Mouse (Mus musculus) ES-E14 (cell line): ENCODE results near the gene Elk4. TPM values are rescaled to one million over a fixed set of nuclear protein-coding genes. Genes with fewer than 3 reads are reported as not detected.

ENCODE experiments used
- DNase-seq: peaks from one replicate; pipeline ENCODE4 v3.0.0-alpha.2; 2013; ENCODE audit warnings: low read depth, low spot score
- H3K27ac ChIP-seq: 2 replicates; pipeline ENCODE4 v1.5.1; 2012; ENCODE audit warnings: low read depth, mild to moderate bottlenecking, low read length, moderate library complexity, mixed read lengths; ENCODE audit not compliant: poor library complexity, insufficient read depth, severe bottlenecking
- H3K36me3 ChIP-seq: 2 replicates; pipeline ENCODE4 v1.6.1; 2012; ENCODE audit warnings: mild to moderate bottlenecking, low read length, moderate library complexity, mixed read lengths; ENCODE audit not compliant: control insufficient read depth, poor library complexity, insufficient read depth, severe bottlenecking
- H3K4me1 ChIP-seq, 2 experiments: fragments of 150-350 bp in 1 of 2; sonication (generic) in 1 of 2; 2 replicates each; pipeline ENCODE4 v1.6.1; 2012; ENCODE audit warnings: low read length in 2 of 2, mild to moderate bottlenecking in 1 of 2, mixed read lengths in 1 of 2; ENCODE audit not compliant: control insufficient read depth in 2 of 2, insufficient read depth in 2 of 2, poor library complexity in 1 of 2
- H3K4me3 ChIP-seq, 2 experiments: fragments of 150-350 bp in 1 of 2; sonication (generic) in 1 of 2; 2 replicates each; pipeline ENCODE4 v1.5.1; 2012; ENCODE audit warnings: low read length in 2 of 2, low read depth in 1 of 2, mild to moderate bottlenecking in 1 of 2, mixed read lengths in 1 of 2; ENCODE audit not compliant: insufficient read depth in 1 of 2, poor library complexity in 1 of 2, severe bottlenecking in 1 of 2
- H3K9ac ChIP-seq: 2 replicates; pipeline ENCODE4 v1.6.1; 2012; ENCODE audit warnings: low read depth, mild to moderate bottlenecking, low read length, mixed read lengths; ENCODE audit not compliant: poor library complexity, insufficient read depth, severe bottlenecking
- H3K9me3 ChIP-seq: fragments of 150-350 bp; sonication (generic); 2 replicates; pipeline ENCODE4 v1.6.1; 2012; ENCODE audit warnings: low read depth, mild to moderate bottlenecking, low read length; ENCODE audit not compliant: control insufficient read depth, insufficient read depth
- CHD2 ChIP-seq: IDR thresholded peaks from 2 replicates; pipeline ENCODE4 v1.6.1; 2014; ENCODE audit warnings: mild to moderate bottlenecking, low read depth, low read length, inconsistent platforms
- HCFC1 ChIP-seq: IDR thresholded peaks from 2 replicates; pipeline ENCODE4 v1.6.1; 2012; ENCODE audit warnings: low read length, inconsistent platforms, borderline replicate concordance; ENCODE audit not compliant: insufficient read depth
- MAFK ChIP-seq: IDR thresholded peaks from 2 replicates; pipeline ENCODE4 v1.6.1; 2014; ENCODE audit warnings: mild to moderate bottlenecking, low read depth, low read length, inconsistent platforms; ENCODE audit not compliant: insufficient read depth
- ZC3H11A ChIP-seq: IDR thresholded peaks from 2 replicates; pipeline ENCODE4 v1.6.1; 2012; ENCODE audit warnings: low read depth, mild to moderate bottlenecking, inconsistent platforms, low read length, borderline replicate concordance
- ZNF384 ChIP-seq: IDR thresholded peaks from 2 replicates; pipeline ENCODE4 v1.6.1; 2012; ENCODE audit warnings: low read depth, low read length, inconsistent platforms
- in situ Hi-C, 2 experiments: fragments of 600-800 bp; cut with MboI; formaldehyde crosslinking; loops; one replicate each; pipeline ENCODE4 v1.15.1; 2025; ENCODE audit warnings: low sequenced_read_pairs in 2 of 2, inconsistent platforms in 1 of 2; ENCODE audit not compliant: unreplicated experiment in 2 of 2
- total RNA-seq: library from RNA; depleted of rRNA; stranded (reverse); fragments of 300-350 nt; gene quantifications from 2 replicates; pipeline ENCODE4 v1.2.3, GENCODE M21; 2012

The Elk4 gene
- total RNA-seq, 1 experiment = 14.7 TPM

- Histone ChIP-seq H3K9me3 (no peaks in the 10 kb centered on the region), H3K4me3 (no peak overlapping the region), H3K36me3 (no peaks in the 10 kb centered on the region), H3K4me1 (peaks cover 0 to 16% of the 10 kb centered on the region in 2 experiments; a peak in 1 of 4 replicates), H3K9ac (no peak overlapping the region), H3K27ac (no peak overlapping the region)
- in situ Hi-C loops = no loop called here
- no peak for TF ChIP-seq ZNF384
- no peak for TF ChIP-seq ZC3H11A
- TF ChIP-seq HCFC1 = no peak
- no peak for TF ChIP-seq MAFK
- no peak for TF ChIP-seq CHD2
- DNase-seq = no peak
Observed at GRCm38 (mm10) chr1:132051746-132052145, 44.3 kb downstream of the Elk4 start.

- Histone ChIP-seq H3K36me3 (no peaks in the 10 kb centered on the region), H3K9me3 (no peaks in the 10 kb centered on the region), H3K4me1 (peaks cover 0 to 16% of the 10 kb centered on the region in 2 experiments; a peak in 1 of 4 replicates), H3K9ac (no peak overlapping the region), H3K4me3 (no peak overlapping the region), H3K27ac (no peak overlapping the region)
- no peak for DNase-seq
- no peak for TF ChIP-seq CHD2
- no peak for TF ChIP-seq ZNF384
- TF ChIP-seq HCFC1 = no peak
- no peak for TF ChIP-seq ZC3H11A
- TF ChIP-seq MAFK = no peak
- in situ Hi-C loops = no loop called here
Observed at GRCm38 (mm10) chr1:132054387-132054786, 47.0 kb downstream of the Elk4 start.

GRCm38 (mm10) chr1:132055054-132055664, 47.8 kb downstream of the Elk4 start:
- in situ Hi-C loops = no loop called here
- no peak overlapping the region for H3K27ac ChIP-seq
- no peaks in the 10 kb centered on the region for H3K9me3 ChIP-seq
- no peak for DNase-seq
- no peak overlapping the region for H3K4me3 ChIP-seq
- H3K4me1 ChIP-seq = peaks cover 0 to 16% of the 10 kb centered on the region in 2 experiments; a peak in 1 of 4 replicates
- no peak overlapping the region for H3K9ac ChIP-seq
- no peak for TF ChIP-seq CHD2
- TF ChIP-seq HCFC1 = no peak
- no peak for TF ChIP-seq ZNF384
- TF ChIP-seq ZC3H11A = no peak
- TF ChIP-seq MAFK = no peak
- H3K36me3 ChIP-seq = no peaks in the 10 kb centered on the region

GRCm38 (mm10) chr1:132058558-132058957, 51.2 kb downstream of the Elk4 start:
- H3K27ac ChIP-seq = no peak overlapping the region
- peaks cover 0 to 3% of the 10 kb centered on the region in 2 experiments; a peak in 1 of 4 replicates for H3K4me1 ChIP-seq
- H3K9ac ChIP-seq = no peak overlapping the region
- in situ Hi-C loops = no loop called here
- H3K4me3 ChIP-seq = no peak overlapping the region
- no peak for DNase-seq
- no peaks in the 10 kb centered on the region for H3K9me3 ChIP-seq
- TF ChIP-seq MAFK (no peak), CHD2 (no peak), ZC3H11A (no peak), ZNF384 (no peak), HCFC1 (no peak)
- H3K36me3 ChIP-seq = no peaks in the 10 kb centered on the region
